Mouse (Mus musculus) forebrain, embryonic 13.5 days (tissue): ENCODE measurements around the gene Ptges2. TPM values are rescaled to one million over a fixed set of nuclear protein-coding genes. Genes with fewer than 3 reads are reported as not detected.

Source experiments
- ATAC-seq: fragments of 200-750 bp; cut with Nextera tagmentation; 2 replicates; pipeline ENCODE4 v1.8.0; 2017
- H3K27ac ChIP-seq: fragments of 300-500 bp; sonication (generic); 2 replicates; pipeline ENCODE4 v1.5.1; 2015; ENCODE audit warnings: inconsistent platforms, mild to moderate bottlenecking, moderate library complexity
- H3K27me3 ChIP-seq: fragments of 300-500 bp; sonication (generic); 2 replicates; pipeline ENCODE4 v1.6.1; 2015; ENCODE audit warnings: mild to moderate bottlenecking, inconsistent platforms
- H3K36me3 ChIP-seq: fragments of 300-500 bp; sonication (generic); 2 replicates; pipeline ENCODE4 v1.6.1; 2015; ENCODE audit warnings: mild to moderate bottlenecking, inconsistent platforms; ENCODE audit not compliant: poor library complexity, severe bottlenecking
- H3K4me1 ChIP-seq: fragments of 300-500 bp; sonication (generic); 2 replicates; pipeline ENCODE4 v1.6.1; 2015; ENCODE audit warnings: inconsistent platforms
- H3K4me2 ChIP-seq: fragments of 300-500 bp; sonication (generic); 2 replicates; pipeline ENCODE4 v1.6.1; 2015; ENCODE audit warnings: inconsistent platforms, mild to moderate bottlenecking, moderate library complexity
- H3K4me3 ChIP-seq: fragments of 300-500 bp; sonication (generic); 2 replicates; pipeline ENCODE4 v1.5.1; 2015; ENCODE audit warnings: mild to moderate bottlenecking, inconsistent platforms
- H3K9ac ChIP-seq: fragments of 300-500 bp; sonication (generic); 2 replicates; pipeline ENCODE4 v1.6.1; 2015; ENCODE audit warnings: mild to moderate bottlenecking, inconsistent platforms
- H3K9me3 ChIP-seq: fragments of 300-500 bp; sonication (generic); replicated peaks from 2 replicates; pipeline ENCODE4 v1.6.1; 2016; ENCODE audit warnings: inconsistent platforms
- WGBS: fragments of 180-500 bp; shearing (Covaris S2); methylation state at CpG from one replicate; pipeline ENCODE4 v1.1.7; 2015; 5-methylcytosine and 5-hydroxymethylcytosine counted together
- polyA plus RNA-seq: library from polyadenylated mRNA; unstranded; fragments of >200 nt; fragmentation: Nextera tagmentation; extraction: Ambion mirVana; gene quantifications from 2 replicates; pipeline ENCODE4 v1.2.1, GENCODE M21; 2015

The Ptges2 gene
- polyA plus RNA-seq, 1 experiment from 2014 or later, result 28.5 TPM

DNA sequence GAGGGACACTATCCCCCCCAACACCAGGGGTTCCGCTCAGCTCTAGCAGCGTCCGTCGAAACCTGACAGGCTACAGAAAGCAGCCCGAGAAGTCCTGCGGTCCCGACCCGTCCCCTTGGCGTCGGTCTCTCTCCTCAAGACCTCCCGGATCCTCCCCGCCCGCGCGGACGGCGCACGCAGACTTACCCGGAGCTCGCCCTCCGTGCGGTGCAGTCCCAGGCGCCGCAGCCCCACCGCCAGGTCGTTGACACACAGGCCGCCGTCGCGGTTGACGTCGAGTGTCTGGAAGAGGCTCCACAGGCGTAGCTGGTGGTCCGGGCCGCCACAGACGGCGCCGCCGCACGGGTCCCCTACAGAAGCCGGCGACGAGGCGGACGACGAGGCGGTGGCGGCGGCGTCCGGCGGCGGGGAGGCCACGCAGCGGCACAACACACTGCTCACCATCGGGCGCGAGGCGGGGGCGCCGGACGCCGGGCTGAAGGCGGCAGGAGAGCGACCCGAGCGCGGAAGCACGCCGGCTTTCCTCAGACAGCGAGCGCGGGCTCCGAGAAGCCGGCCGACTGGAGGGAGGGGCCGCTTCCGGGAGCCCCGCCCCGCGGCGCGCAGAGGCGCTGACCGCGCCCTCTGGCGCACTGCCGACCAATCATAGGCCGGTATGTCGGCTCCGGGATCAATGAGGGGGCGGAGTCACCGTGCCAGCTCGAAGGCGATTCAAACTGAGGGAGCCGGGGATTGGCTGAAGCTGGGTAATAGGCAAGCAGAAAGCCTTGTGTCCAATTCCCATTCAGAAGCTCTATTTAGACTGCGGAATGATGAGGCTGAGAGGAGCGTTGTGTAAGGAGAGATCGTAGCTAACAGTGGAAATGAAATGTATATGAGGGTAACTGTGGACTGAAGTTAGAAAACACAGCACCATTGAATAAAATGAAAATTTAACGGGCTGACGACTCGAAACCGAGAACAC lies 55.5 kb downstream of the Ptges2 start, which contains the start of gene Slc25a25:
Gene Slc25a25, minus strand, starts transcription at position 565 of the 964 bp plus-strand sequence.
- H3K4me2 ChIP-seq, result peak within 1 kb of the TSS; percentile 84
- H3K27me3 ChIP-seq, result no peaks in the 10 kb centered on the region
- H3K4me1 ChIP-seq, result peaks cover 59% of the 10 kb centered on the region
- peak within 1 kb of the TSS; percentile 69 for H3K4me3 ChIP-seq
- peaks cover 15% of the 10 kb centered on the region for H3K36me3 ChIP-seq
- no peaks in the 10 kb centered on the region for H3K9me3 ChIP-seq
- WGBS, result under 1% methylated on average over 96 of the region's 103 CpGs
- peak within 1 kb of the TSS; percentile 83 for H3K9ac ChIP-seq
- peak within 1 kb of the TSS; percentile 96 for H3K27ac ChIP-seq
- ATAC-seq, result peak; percentile 90

DNA sequence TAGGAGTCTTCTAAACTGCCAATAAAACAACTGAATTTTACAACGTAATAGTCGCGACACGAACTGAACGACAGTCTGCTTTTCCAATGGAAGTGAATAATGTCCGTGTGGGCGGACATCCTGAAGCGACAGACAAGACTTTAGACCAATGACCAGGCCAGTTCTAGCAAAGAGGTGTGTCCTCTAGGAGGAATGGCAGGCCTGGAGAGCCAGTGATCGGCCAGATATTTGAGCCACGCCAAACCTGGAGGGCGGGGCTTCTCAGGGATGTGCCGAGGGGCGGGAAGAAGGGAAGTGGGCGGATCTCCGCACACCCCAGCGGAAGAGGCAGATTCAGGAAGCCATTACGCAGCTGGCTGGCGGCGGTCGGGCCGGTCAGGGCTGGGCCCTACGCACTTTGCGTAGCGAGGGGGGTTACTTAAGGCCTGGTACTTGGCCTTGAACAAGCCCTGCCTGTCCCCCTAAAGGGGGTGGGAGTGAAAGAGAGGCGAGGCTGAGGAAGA lies 56.2 kb downstream of the Ptges2 start:
- Histone ChIP-seq H3K27ac (peak overlapping the region; percentile 96), H3K4me3 (peak overlapping the region; percentile 69), H3K9me3 (no peaks in the 10 kb centered on the region), H3K4me2 (peak overlapping the region; percentile 84), H3K4me1 (peaks cover 58% of the 10 kb centered on the region), H3K9ac (peak overlapping the region; percentile 58), H3K36me3 (peaks cover 21% of the 10 kb centered on the region), H3K27me3 (no peaks in the 10 kb centered on the region)
- ATAC-seq, result peak; percentile 96
- WGBS, result under 1% methylated on average over 25 of the region's 25 CpGs

DNA sequence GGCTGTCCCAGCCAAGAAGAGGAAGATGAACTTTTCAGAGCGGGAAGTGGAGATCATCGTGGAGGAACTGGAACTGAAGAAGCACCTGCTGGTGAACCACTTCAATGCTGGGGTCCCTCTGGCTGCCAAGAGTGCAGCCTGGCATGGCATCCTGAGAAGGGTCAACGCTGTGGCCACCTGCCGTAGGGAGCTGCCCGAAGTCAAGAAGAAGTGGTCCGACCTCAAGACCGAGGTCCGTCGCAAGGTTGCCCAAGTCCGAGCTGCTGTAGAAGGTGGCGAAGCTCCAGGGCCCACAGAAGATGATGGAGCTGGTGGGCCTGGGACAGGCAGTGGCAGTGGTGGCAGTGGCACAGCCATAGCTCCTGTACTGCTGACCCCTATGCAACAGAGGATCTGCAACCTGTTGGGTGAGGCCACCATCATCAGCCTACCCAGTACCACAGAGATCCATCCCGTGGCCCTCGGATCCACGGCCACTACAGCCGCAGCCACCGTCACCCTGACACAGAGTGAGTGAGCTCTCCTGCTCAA lies 56.8 kb downstream of the Ptges2 start:
- Histone ChIP-seq H3K9ac (peak overlapping the region; percentile 41; the same call in 1 of the 2 replicates), H3K4me3 (peak overlapping the region; percentile 69), H3K27me3 (no peaks in the 10 kb centered on the region), H3K36me3 (peaks cover 21% of the 10 kb centered on the region), H3K27ac (peak overlapping the region; percentile 41), H3K9me3 (no peaks in the 10 kb centered on the region), H3K4me2 (peak overlapping the region; percentile 84), H3K4me1 (peaks cover 52% of the 10 kb centered on the region)
- ATAC-seq, result no peak
- 94% methylated on average over 16 of the region's 16 CpGs for WGBS

DNA sequence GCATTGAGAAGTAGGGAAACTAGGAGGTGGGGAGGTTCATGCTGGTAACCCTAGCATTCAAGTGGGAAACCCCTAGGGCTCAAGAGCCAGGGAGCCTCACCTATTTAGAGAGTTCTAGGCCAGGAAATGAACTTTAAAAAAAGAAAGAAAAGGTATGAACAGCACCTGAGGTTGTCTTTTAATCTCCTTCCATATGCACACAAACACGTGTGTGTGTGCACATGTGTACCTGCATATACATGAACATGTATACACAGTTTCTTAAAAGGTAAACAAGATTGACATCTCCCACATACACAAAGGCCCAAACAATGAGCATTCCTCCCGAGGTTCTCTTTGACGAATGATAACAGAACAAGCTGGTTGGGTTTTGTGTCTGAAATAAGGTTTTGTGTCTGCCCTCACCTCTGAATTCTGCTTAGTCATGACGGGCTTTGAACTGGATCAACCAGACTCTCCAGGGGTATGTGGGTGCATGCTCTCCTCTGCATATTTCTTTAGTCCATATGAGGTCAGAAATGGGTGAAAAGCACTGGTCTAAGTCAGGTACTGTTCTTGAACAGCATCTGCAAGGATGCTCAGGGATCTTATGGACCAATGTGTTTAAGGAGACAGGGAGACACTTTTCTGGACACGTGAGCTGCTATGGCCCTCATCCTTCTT lies 58.1 kb downstream of the Ptges2 start:
- Histone ChIP-seq H3K27ac (no peak overlapping the region), H3K9me3 (no peaks in the 10 kb centered on the region), H3K4me1 (peaks cover 43% of the 10 kb centered on the region), H3K4me2 (no peak overlapping the region), H3K4me3 (no peak overlapping the region), H3K27me3 (no peaks in the 10 kb centered on the region), H3K36me3 (peaks cover 21% of the 10 kb centered on the region), H3K9ac (no peak overlapping the region)
- 82% methylated on average over 5 of the region's 5 CpGs for WGBS
- ATAC-seq, result no peak

DNA sequence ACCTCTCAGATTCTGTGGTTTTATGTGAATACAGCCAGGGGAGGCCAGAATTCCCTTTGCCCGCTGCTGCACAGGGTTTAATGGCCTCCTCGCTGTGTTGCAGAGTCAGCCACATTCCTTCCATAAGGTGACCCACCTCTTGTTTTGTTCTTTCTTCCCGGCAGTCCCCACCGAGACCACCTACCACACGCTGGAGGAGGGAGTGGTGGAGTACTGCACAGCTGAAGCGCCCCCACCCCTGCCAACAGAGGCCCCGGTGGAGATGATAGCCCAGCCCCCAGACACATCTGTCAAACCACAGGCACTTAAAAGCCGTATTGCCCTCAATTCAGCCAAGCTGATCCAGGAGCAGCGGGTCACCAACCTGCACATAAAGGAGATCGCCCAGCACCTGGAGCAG lies 58.9 kb downstream of the Ptges2 start:
- no peaks in the 10 kb centered on the region for H3K27me3 ChIP-seq
- no peak for ATAC-seq
- peaks cover 37% of the 10 kb centered on the region for H3K4me1 ChIP-seq
- 86% methylated on average over 10 of the region's 10 CpGs for WGBS
- peaks cover 21% of the 10 kb centered on the region for H3K36me3 ChIP-seq
- H3K9me3 ChIP-seq, result no peaks in the 10 kb centered on the region
- no peak overlapping the region for H3K4me2 ChIP-seq
- no peak overlapping the region for H3K9ac ChIP-seq
- H3K4me3 ChIP-seq, result no peak overlapping the region
- H3K27ac ChIP-seq, result no peak overlapping the region

DNA sequence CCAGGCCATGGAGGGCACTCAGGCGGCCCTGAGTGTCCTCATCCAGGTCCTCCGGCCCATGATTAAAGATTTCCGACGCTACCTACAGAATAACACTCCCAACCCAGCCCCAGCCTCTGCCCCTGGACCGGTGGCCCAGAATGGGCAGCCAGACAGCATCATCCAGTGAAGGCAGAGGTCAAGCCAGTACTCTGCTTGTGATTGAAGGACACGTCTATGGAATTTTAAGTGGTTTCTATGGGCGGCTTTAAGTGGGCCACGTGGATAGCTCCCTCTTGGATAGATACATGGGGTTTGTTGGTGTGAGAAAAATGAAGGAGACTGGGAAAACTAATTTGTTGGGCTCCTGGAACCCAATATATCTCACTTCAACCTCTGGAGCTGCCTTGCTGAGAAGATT lies 59.4 kb downstream of the Ptges2 start:
- Histone ChIP-seq H3K9ac (no peak overlapping the region), H3K4me3 (no peak overlapping the region), H3K4me1 (peaks cover 33% of the 10 kb centered on the region), H3K36me3 (peaks cover 21% of the 10 kb centered on the region), H3K27me3 (no peaks in the 10 kb centered on the region), H3K4me2 (no peak overlapping the region), H3K27ac (no peak overlapping the region), H3K9me3 (no peaks in the 10 kb centered on the region)
- ATAC-seq, result no peak
- WGBS, result 94% methylated on average over 8 of the region's 8 CpGs

Other genes starting within 250 kb of the Ptges2 start
- 53.0 and 57.4 TPM in 2 replicates for gene Prrc2b, start 244.8 kb upstream of the Ptges2 start, polyA plus RNA-seq
- 23.7 and 27.0 TPM in 2 replicates for gene Pomt1, start 159.3 kb upstream of the Ptges2 start, polyA plus RNA-seq
- 76.9 and 89.3 TPM in 2 replicates for gene Uck1, start 135.7 kb upstream of the Ptges2 start, polyA plus RNA-seq
- 20.5 and 23.4 TPM in 2 replicates for gene Golga2, start 108.5 kb upstream of the Ptges2 start, polyA plus RNA-seq
- 466 and 470 TPM in 2 replicates for gene Swi5, start 107.8 kb upstream of the Ptges2 start, polyA plus RNA-seq
- gene Ciz1, start 43.6 kb upstream of the Ptges2 start, polyA plus RNA-seq, result 49.0 and 52.4 TPM in 2 replicates
- 13.7 and 20.2 TPM in 2 replicates for gene Dnm1, start 42.6 kb upstream of the Ptges2 start, polyA plus RNA-seq
- 59.6 and 60.4 TPM in 2 replicates for gene 1110008P14Rik, start 14.0 kb upstream of the Ptges2 start, polyA plus RNA-seq
- 0.20 TPM in 1 of 2 replicates, not detected in the other for gene Lcn2, start 7.6 kb upstream of the Ptges2 start, polyA plus RNA-seq
- gene Naif1, start 54.6 kb downstream of the Ptges2 start, polyA plus RNA-seq, result 5.4 and 5.6 TPM in 2 replicates
- 37.4 and 42.4 TPM in 2 replicates for gene Slc25a25, start 55.5 kb downstream of the Ptges2 start, polyA plus RNA-seq
- gene Fam102a, start 139.4 kb downstream of the Ptges2 start, polyA plus RNA-seq, result 4.5 and 5.2 TPM in 2 replicates
- 127 and 129 TPM in 2 replicates for gene Dpm2, start 175.0 kb downstream of the Ptges2 start, polyA plus RNA-seq
- 1.7 and 3.4 TPM in 2 replicates for gene Pip5kl1, start 178.9 kb downstream of the Ptges2 start, polyA plus RNA-seq
- 0.18 and 0.39 TPM in 2 replicates for gene 9430097D07Rik, start 179.8 kb downstream of the Ptges2 start, polyA plus RNA-seq
- 14.5 and 16.5 TPM in 2 replicates for gene St6galnac4, start 191.2 kb downstream of the Ptges2 start, polyA plus RNA-seq
- 10.0 and 10.8 TPM in 2 replicates for gene St6galnac6, start 203.8 kb downstream of the Ptges2 start, polyA plus RNA-seq
- 48.8 and 48.9 TPM in 2 replicates for gene Ak1, start 225.9 kb downstream of the Ptges2 start, polyA plus RNA-seq